Mouse (Mus musculus) limb, embryonic 12.5 days (tissue): ENCODE measurements around the gene 1700001L19Rik. TPM values are rescaled to one million over a fixed set of nuclear protein-coding genes. Genes with fewer than 3 reads are reported as not detected.
A peak's percentile ranks its signal among the peaks of the same experiment; 100 is the strongest.

Experiments
- ATAC-seq: fragments of 200-750 bp; cut with Nextera tagmentation; 2 replicates; pipeline ENCODE4 v1.8.0; 2017; ENCODE audit warnings: low read depth, moderate TSS enrichment; ENCODE audit not compliant: insufficient number of reproducible peaks, insufficient read depth, low FRiP score, low TSS enrichment
- H3K27ac ChIP-seq: fragments of 300-500 bp; sonication (generic); 2 replicates; pipeline ENCODE4 v1.5.1; 2016; ENCODE audit warnings: mild to moderate bottlenecking, moderate library complexity
- H3K27me3 ChIP-seq: fragments of 300-500 bp; sonication (generic); 2 replicates; pipeline ENCODE4 v1.6.1; 2016; ENCODE audit warnings: mild to moderate bottlenecking, moderate library complexity
- H3K36me3 ChIP-seq: fragments of 300-500 bp; sonication (generic); 2 replicates; pipeline ENCODE4 v1.6.1; 2016; ENCODE audit warnings: mild to moderate bottlenecking, moderate library complexity
- H3K4me1 ChIP-seq: fragments of 300-500 bp; sonication (generic); replicated peaks from 2 replicates; pipeline ENCODE4 v1.6.1; 2016
- H3K4me2 ChIP-seq: fragments of 300-500 bp; sonication (generic); 2 replicates; pipeline ENCODE4 v1.6.1; 2016; ENCODE audit warnings: mild to moderate bottlenecking, moderate library complexity
- H3K4me3 ChIP-seq: fragments of 300-500 bp; sonication (generic); replicated peaks from 2 replicates; pipeline ENCODE4 v1.5.1; 2016; ENCODE audit warnings: mild to moderate bottlenecking
- H3K9ac ChIP-seq: fragments of 300-500 bp; sonication (generic); replicated peaks from 2 replicates; pipeline ENCODE4 v1.6.1; 2016; ENCODE audit warnings: mild to moderate bottlenecking, moderate library complexity
- H3K9me3 ChIP-seq: fragments of 300-500 bp; sonication (generic); 2 replicates; pipeline ENCODE4 v1.6.1; 2016; ENCODE audit warnings: mild to moderate bottlenecking, moderate library complexity
- WGBS: fragments of 180-500 bp; shearing (Covaris S2); methylation state at CpG from one replicate; pipeline ENCODE4 v1.1.7; 2016; 5-methylcytosine and 5-hydroxymethylcytosine counted together
- polyA plus RNA-seq: library from polyadenylated mRNA; unstranded; fragments of >200 nt; fragmentation: Nextera tagmentation; extraction: Ambion mirVana; gene quantifications from 2 replicates; pipeline ENCODE4 v1.2.1, GENCODE M21; 2016

1700001L19Rik gene
- polyA plus RNA-seq, 1 experiment from 2014 or later, result 0.29 TPM

GRCm38 (mm10) chr13:68607652-68608405 lies 10.6 kb downstream of the 1700001L19Rik start:
- Histone ChIP-seq H3K9ac (no peak overlapping the region), H3K4me2 (peak overlapping the region; percentile 45)
- peak; percentile 40; the same call in 1 of the 2 replicates for ATAC-seq

GRCm38 (mm10) chr13:68622792-68623191 lies 25.6 kb downstream of the 1700001L19Rik start:
- Histone ChIP-seq H3K9ac (no peak overlapping the region), H3K36me3 (no peaks in the 10 kb centered on the region), H3K27ac (no peak overlapping the region), H3K4me2 (no peak overlapping the region), H3K9me3 (no peaks in the 10 kb centered on the region), H3K4me3 (no peak overlapping the region), H3K4me1 (no peaks in the 10 kb centered on the region), H3K27me3 (no peaks in the 10 kb centered on the region)
- no peak for ATAC-seq
- WGBS, result 69% methylated on average over 6 of the region's 6 CpGs

More at GRCm38 (mm10) chr13:68607652-68608405, 10.6 kb downstream of the 1700001L19Rik start:
- Histone ChIP-seq H3K36me3 (no peaks in the 10 kb centered on the region), H3K27me3 (no peaks in the 10 kb centered on the region), H3K9me3 (no peaks in the 10 kb centered on the region), H3K4me3 (peak overlapping the region; percentile 17; the same call in 1 of the 2 replicates), H3K27ac (peak overlapping the region; percentile 66; the same call in 1 of the 2 replicates), H3K4me1 (no peaks in the 10 kb centered on the region)
- 46% methylated on average over 21 of the region's 21 CpGs for WGBS

GRCm38 (mm10) chr13:68627041-68627440 lies 29.8 kb downstream of the 1700001L19Rik start:
- H3K9me3 ChIP-seq, result no peaks in the 10 kb centered on the region
- H3K4me1 ChIP-seq, result no peaks in the 10 kb centered on the region
- no peak overlapping the region for H3K9ac ChIP-seq
- no peak overlapping the region for H3K4me2 ChIP-seq
- H3K36me3 ChIP-seq, result no peaks in the 10 kb centered on the region
- no peak overlapping the region for H3K27ac ChIP-seq
- WGBS, result 78% methylated on average over 3 of the region's 3 CpGs
- H3K27me3 ChIP-seq, result no peaks in the 10 kb centered on the region
- no peak for ATAC-seq
- H3K4me3 ChIP-seq, result no peak overlapping the region

- Histone ChIP-seq H3K36me3 (no peaks in the 10 kb centered on the region), H3K9ac (no peak overlapping the region), H3K4me2 (no peak overlapping the region), H3K27ac (no peak overlapping the region), H3K9me3 (no peaks in the 10 kb centered on the region), H3K4me3 (no peak overlapping the region), H3K4me1 (no peaks in the 10 kb centered on the region), H3K27me3 (no peaks in the 10 kb centered on the region)
- no peak for ATAC-seq
- 92% methylated on average over 1 of the region's 1 CpGs for WGBS
Measured at GRCm38 (mm10) chr13:68642786-68643185, 45.6 kb downstream of the 1700001L19Rik start.

Other genes starting within 250 kb of the 1700001L19Rik start
- gene Mtrr, start 15.3 kb upstream of the 1700001L19Rik start, polyA plus RNA-seq, result 20.9 and 22.7 TPM in 2 replicates
- gene Fastkd3, start 15.2 kb upstream of the 1700001L19Rik start, polyA plus RNA-seq, result 44.5 TPM in 2 replicates